Mouse (Mus musculus) liver, adult 2 months (tissue): ENCODE results near the gene Ddx60. TPM values are rescaled to one million over a fixed set of nuclear protein-coding genes. Genes with fewer than 3 reads are reported as not detected.

Source experiments
- DNase-seq: peaks from one replicate; pipeline ENCODE4 v3.0.0-alpha.2; 2011; ENCODE audit warnings: low read depth, low spot score; ENCODE audit errors: extremely low read depth
- H3K27ac ChIP-seq: fragments of 200-500 bp; replicated peaks from 2 replicates; pipeline ENCODE4 v1.5.1; 2012; ENCODE audit warnings: low read depth, mild to moderate bottlenecking, control low read depth, inconsistent platforms, low read length; ENCODE audit not compliant: insufficient read depth
- H3K27me3 ChIP-seq: fragments of 200-500 bp; 2 replicates; pipeline ENCODE4 v1.6.1; 2012; ENCODE audit warnings: mild to moderate bottlenecking, moderate library complexity, low read length, inconsistent platforms; ENCODE audit not compliant: control insufficient read depth, insufficient read depth
- H3K36me3 ChIP-seq: fragments of 200-500 bp; 2 replicates; pipeline ENCODE4 v1.6.1; 2012; ENCODE audit warnings: low read length, inconsistent platforms; ENCODE audit not compliant: control insufficient read depth, insufficient read depth
- H3K4me1 ChIP-seq: fragments of 200-500 bp; 2 replicates; pipeline ENCODE4 v1.6.1; 2011; ENCODE audit warnings: low read length; ENCODE audit not compliant: control insufficient read depth, insufficient read depth
- H3K4me3 ChIP-seq: fragments of 200-500 bp; 2 replicates; pipeline ENCODE4 v1.5.1; 2011; ENCODE audit warnings: low read depth, mild to moderate bottlenecking, control low read depth, low read length, moderate library complexity; ENCODE audit not compliant: insufficient read depth
- H3K79me2 ChIP-seq: fragments of 200-500 bp; 2 replicates; pipeline ENCODE4 v1.6.1; 2012; ENCODE audit warnings: inconsistent platforms, mild to moderate bottlenecking, low read length, moderate library complexity; ENCODE audit not compliant: control insufficient read depth, insufficient read depth
- H3K9ac ChIP-seq: fragments of 200-500 bp; 2 replicates; pipeline ENCODE4 v1.6.1; 2012; ENCODE audit warnings: low read depth, mild to moderate bottlenecking, control low read depth, inconsistent platforms, low read length
- CTCF ChIP-seq: fragments of 200-500 bp; IDR thresholded peaks from 2 replicates; pipeline ENCODE4 v1.5.1; 2011; ENCODE audit warnings: low read depth, low read length, control low read depth
- POLR2A ChIP-seq: fragments of 200-500 bp; IDR thresholded peaks from 2 replicates; pipeline ENCODE4 v1.6.1; 2011; ENCODE audit warnings: low read length, control low read depth; ENCODE audit not compliant: insufficient read depth; ENCODE audit errors: extremely low read depth
- WGBS: fragments of 180-500 bp; shearing (Covaris S2); methylation state at CpG from one replicate; pipeline ENCODE4 v1.1.7; 2018; 5-methylcytosine and 5-hydroxymethylcytosine counted together
- polyA plus RNA-seq: library from polyadenylated mRNA; depleted of rRNA; stranded (reverse); fragments of >200 nt; gene quantifications from 2 replicates; pipeline ENCODE4 v1.2.3, GENCODE M21; 2012; rRNA removed
- total RNA-seq: library from RNA; depleted of rRNA; stranded (reverse); fragments of >200 nt; gene quantifications from 2 replicates; pipeline ENCODE4 v1.2.3, GENCODE M21; 2014; rRNA removed

Ddx60 gene
- total and polyA plus RNA-seq, 2 experiments: 1.4 to 9.1 TPM

GRCm38 (mm10) chr8:62080195-62080802 is 152.4 kb downstream of the Ddx60 start:
- Histone ChIP-seq H3K79me2 (no peaks in the 10 kb centered on the region), H3K27ac (no peak overlapping the region), H3K36me3 (no peaks in the 10 kb centered on the region), H3K4me1 (no peaks in the 10 kb centered on the region), H3K9ac (no peak overlapping the region), H3K27me3 (no peaks in the 10 kb centered on the region), H3K4me3 (no peak overlapping the region)
- WGBS: 41% methylated on average over 3 of the region's 3 CpGs
- peak; percentile 51 for DNase-seq
- TF ChIP-seq POLR2A (no peak), CTCF (peak; percentile 54)

- H3K79me2 ChIP-seq: no peaks in the 10 kb centered on the region
- no peak for DNase-seq
- H3K27me3 ChIP-seq: no peaks in the 10 kb centered on the region
- no peaks in the 10 kb centered on the region for H3K4me1 ChIP-seq
- TF ChIP-seq CTCF (no peak), POLR2A (no peak)
- H3K4me3 ChIP-seq: no peak overlapping the region
- 72% methylated on average over 2 of the region's 2 CpGs for WGBS
- no peak overlapping the region for H3K9ac ChIP-seq
- H3K36me3 ChIP-seq: no peaks in the 10 kb centered on the region
- no peak overlapping the region for H3K27ac ChIP-seq
Measured at GRCm38 (mm10) chr8:62081804-62082203, 153.9 kb downstream of the Ddx60 start.

Other genes with a start within 250 kb of the Ddx60 start
- gene Palld, start 25.4 kb upstream of the Ddx60 start, total RNA-seq: 10.1 and 15.3 TPM in 2 replicates
- 17.8 and 25.0 TPM in 2 replicates for gene Palld, start 25.4 kb upstream of the Ddx60 start, polyA plus RNA-seq
- gene Anxa10, start 195.1 kb downstream of the Ddx60 start, total RNA-seq: not detected in 2 replicates
- gene Anxa10, start 195.1 kb downstream of the Ddx60 start, polyA plus RNA-seq: not detected in 2 replicates